Mouse (Mus musculus): ENCODE data around the gene Clcn6.

- no peak for TF ChIP-seq POLR2A (IDR thresholded peaks at IDR 0.05; ENCODE audit: insufficient read depth, low read depth, low read length)
- TF ChIP-seq CTCF (IDR thresholded peaks at IDR 0.05; ENCODE audit: insufficient read depth, low read depth, low read length): no peak
These were observed 12.6 kb upstream of the Clcn6 start for GRCm38 (mm10) chr4:148051046-148051776.
